ENCODE assay signal across 7 mouse cellular contexts in the genomic region with DNA sequence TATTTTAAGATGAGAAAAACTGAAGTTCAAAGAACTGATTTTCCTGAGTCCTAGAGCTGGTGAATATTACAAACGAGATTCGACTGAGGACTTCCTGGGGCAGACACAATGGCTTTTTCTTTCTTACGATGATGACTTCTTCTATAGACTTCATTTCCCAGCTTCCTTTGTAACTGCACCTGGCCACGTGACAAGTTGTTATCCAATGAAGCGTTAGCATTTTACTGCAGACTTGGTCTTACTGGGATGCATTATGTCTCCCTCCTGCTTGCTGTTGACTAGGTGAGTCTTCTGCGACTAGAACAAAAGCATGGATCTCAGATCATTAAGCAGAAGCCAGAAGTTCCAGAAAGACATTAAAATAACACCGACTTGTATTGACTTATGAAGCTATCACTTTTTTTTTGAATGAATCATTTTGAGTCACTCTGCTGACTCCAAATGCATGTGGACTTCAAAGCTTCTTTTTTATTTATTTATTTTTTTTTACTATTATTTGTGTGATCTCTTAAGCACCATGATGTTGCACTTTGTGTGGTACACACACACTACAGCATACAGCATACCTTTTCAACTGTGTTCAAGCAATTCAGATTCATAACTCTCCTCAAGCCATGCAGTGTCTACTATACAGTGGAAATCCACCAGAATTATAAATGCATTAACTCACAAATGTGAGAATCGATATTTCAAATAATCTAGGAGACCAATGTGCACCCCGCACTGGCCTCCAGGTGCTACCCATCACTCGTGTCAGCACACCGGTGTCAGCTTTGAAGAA.
DNase-seq lines count a peak whose midpoint lies in the region; ATAC-seq and TF ChIP-seq lines count a peak whose summit lies in the region.

No protein-coding gene starts in this region.

- no peak overlapping the region for H3K4me2 ChIP-seq in forebrain, embryonic 16.5 days (ENCODE audit: low read length)
- no peak overlapping the region for H3K4me2 ChIP-seq in midbrain, embryonic 12.5 days (replicated peaks)

- no peaks in the 10 kb centered on the region for H3K79me2 ChIP-seq in C2C12 (ENCODE audit: control insufficient read depth, insufficient read depth)

- TF ChIP-seq CTCF in C2C12 (IDR thresholded peaks at IDR 0.05; ENCODE audit: control insufficient read depth, insufficient read depth, insufficient read length) = no peak

- H3K9ac ChIP-seq in ES-E14 (ENCODE audit: insufficient read depth, low read depth, low read length, poor library complexity, severe bottlenecking) = no peak overlapping the region
- no peak overlapping the region for H3K9ac ChIP-seq in forebrain, embryonic 16.5 days (replicated peaks; ENCODE audit: low read depth, low read length)
- H3K9ac ChIP-seq in midbrain, embryonic 12.5 days (replicated peaks) = no peak overlapping the region

- H3K4me3 ChIP-seq in C2C12 (ENCODE audit: insufficient read depth, poor library complexity, severe bottlenecking) (no peak overlapping the region), ES-E14 (ENCODE audit: insufficient read depth in 1 of 2, low read depth in 1 of 2, low read length in 2 of 2, poor library complexity in 1 of 2, severe bottlenecking in 1 of 2) (no peak overlapping the region)
- no peak overlapping the region for H3K4me3 ChIP-seq in forebrain, embryonic 16.5 days (replicated peaks; ENCODE audit: low read length)
- H3K4me3 ChIP-seq in midbrain, embryonic 12.5 days = no peak overlapping the region

- no peak overlapping the region for H3K27ac ChIP-seq in ES-E14 (ENCODE audit: insufficient read depth, low read depth, low read length, poor library complexity, severe bottlenecking)
- H3K27ac ChIP-seq in forebrain, embryonic 16.5 days (ENCODE audit: low read length) = peak overlapping the region; percentile 70
- peak overlapping the region; percentile 85 for H3K27ac ChIP-seq in midbrain, embryonic 12.5 days (replicated peaks)

- H3K79me3 ChIP-seq in C2C12 (ENCODE audit: low read depth) = no peaks in the 10 kb centered on the region

- ATAC-seq in forebrain, embryonic 16.5 days = peak; percentile 63; the same call in 1 of the 2 replicates
- ATAC-seq in midbrain, embryonic 12.5 days (ENCODE audit: low FRiP score, low read depth) = no peak

- H3K36me3 ChIP-seq in C2C12 (ENCODE audit: control insufficient read depth, insufficient read depth) = no peaks in the 10 kb centered on the region
- no peaks in the 10 kb centered on the region for H3K36me3 ChIP-seq in ES-E14 (ENCODE audit: control insufficient read depth, insufficient read depth, low read length, poor library complexity, severe bottlenecking)
- H3K36me3 ChIP-seq in forebrain, embryonic 16.5 days (ENCODE audit: control insufficient read depth, insufficient read depth) = no peaks in the 10 kb centered on the region
- no peaks in the 10 kb centered on the region for H3K36me3 ChIP-seq in midbrain, embryonic 12.5 days

- DNase-seq in ES-E14 (ENCODE audit: low read depth, low spot score) = no peak
- DNase-seq in spleen, postnatal 4 days (ENCODE audit: low spot score in 2 of 2) = no peak
- DNase-seq in ovary, postnatal 36 days (ENCODE audit: low spot score) = no peak
- no peak for DNase-seq in lung, adult 18-20 months

- no peaks in the 10 kb centered on the region for H3K9me3 ChIP-seq in ES-E14 (ENCODE audit: control insufficient read depth, insufficient read depth, low read depth, low read length)
- H3K9me3 ChIP-seq in forebrain, embryonic 16.5 days (ENCODE audit: control insufficient read depth, low read length) = no peaks in the 10 kb centered on the region
- no peaks in the 10 kb centered on the region for H3K9me3 ChIP-seq in midbrain, embryonic 12.5 days

- WGBS in forebrain, embryonic 16.5 days = 53% methylated on average over 11 of the region's 11 CpGs
- 45% methylated on average over 11 of the region's 11 CpGs for WGBS in midbrain, embryonic 12.5 days

- no peak overlapping the region for H3ac ChIP-seq in C2C12 (ENCODE audit: control insufficient read depth, insufficient read length, low read depth)

- no peaks in the 10 kb centered on the region for H3K4me1 ChIP-seq in ES-E14 (ENCODE audit: control insufficient read depth in 2 of 2, insufficient read depth in 2 of 2, low read length in 2 of 2, poor library complexity in 1 of 2)
- H3K4me1 ChIP-seq in forebrain, embryonic 16.5 days (replicated peaks; ENCODE audit: control insufficient read depth, insufficient read depth, low read length) = peaks cover 23% of the 10 kb centered on the region
- peaks cover 31% of the 10 kb centered on the region for H3K4me1 ChIP-seq in midbrain, embryonic 12.5 days

- in situ Hi-C loops in ES-E14 (cut with MboI; ENCODE audit: low sequenced_read_pairs in 2 of 2, unreplicated experiment in 2 of 2) = no loop called here

- no peaks in the 10 kb centered on the region for H3K27me3 ChIP-seq in C2C12 (ENCODE audit: control insufficient read depth, insufficient read depth, insufficient read length)
- H3K27me3 ChIP-seq in forebrain, embryonic 16.5 days (replicated peaks; ENCODE audit: control insufficient read depth, insufficient read depth, low read length) = no peaks in the 10 kb centered on the region
- no peaks in the 10 kb centered on the region for H3K27me3 ChIP-seq in midbrain, embryonic 12.5 days

TF ChIP-seq in C2C12, 6 proteins besides CTCF, POLR2A, EP300 and RAD21:
- TF ChIP-seq MAX (IDR thresholded peaks at IDR 0.05) (no peak), USF1 (IDR thresholded peaks at IDR 0.05; ENCODE audit: low read depth) (peak; percentile 64)
TF ChIP-seq in C2C12: peak in this region for 1.

TF ChIP-seq in ES-E14, 5 proteins besides CTCF, POLR2A, EP300 and RAD21:
- TF ChIP-seq HCFC1 (IDR thresholded peaks at IDR 0.05; ENCODE audit: borderline replicate concordance, insufficient read depth, low read length) (peak; percentile 68; the same call in 1 of the 2 replicates), ZC3H11A (IDR thresholded peaks at IDR 0.05; ENCODE audit: borderline replicate concordance, low read depth, low read length) (no peak), ZNF384 (IDR thresholded peaks at IDR 0.05; ENCODE audit: low read depth, low read length) (no peak), CHD2 (IDR thresholded peaks at IDR 0.05; ENCODE audit: low read depth, low read length) (no peak), MAFK (IDR thresholded peaks at IDR 0.05; ENCODE audit: insufficient read depth, low read depth, low read length) (no peak)
